Mouse (Mus musculus) liver, embryonic 18 days (tissue): Measurements from ENCODE around the gene Spire2. TPM values are rescaled to one million over a fixed set of nuclear protein-coding genes. Genes with fewer than 3 reads are reported as not detected.

Experiments
- polyA plus RNA-seq: library from polyadenylated mRNA; depleted of rRNA; stranded (reverse); fragments of >200 nt; gene quantifications from 2 replicates; pipeline ENCODE4 v1.2.3, GENCODE M21; 2012; rRNA removed

Spire2 gene
- polyA plus RNA-seq = 1.7 and 1.8 TPM in 2 replicates

DNA sequence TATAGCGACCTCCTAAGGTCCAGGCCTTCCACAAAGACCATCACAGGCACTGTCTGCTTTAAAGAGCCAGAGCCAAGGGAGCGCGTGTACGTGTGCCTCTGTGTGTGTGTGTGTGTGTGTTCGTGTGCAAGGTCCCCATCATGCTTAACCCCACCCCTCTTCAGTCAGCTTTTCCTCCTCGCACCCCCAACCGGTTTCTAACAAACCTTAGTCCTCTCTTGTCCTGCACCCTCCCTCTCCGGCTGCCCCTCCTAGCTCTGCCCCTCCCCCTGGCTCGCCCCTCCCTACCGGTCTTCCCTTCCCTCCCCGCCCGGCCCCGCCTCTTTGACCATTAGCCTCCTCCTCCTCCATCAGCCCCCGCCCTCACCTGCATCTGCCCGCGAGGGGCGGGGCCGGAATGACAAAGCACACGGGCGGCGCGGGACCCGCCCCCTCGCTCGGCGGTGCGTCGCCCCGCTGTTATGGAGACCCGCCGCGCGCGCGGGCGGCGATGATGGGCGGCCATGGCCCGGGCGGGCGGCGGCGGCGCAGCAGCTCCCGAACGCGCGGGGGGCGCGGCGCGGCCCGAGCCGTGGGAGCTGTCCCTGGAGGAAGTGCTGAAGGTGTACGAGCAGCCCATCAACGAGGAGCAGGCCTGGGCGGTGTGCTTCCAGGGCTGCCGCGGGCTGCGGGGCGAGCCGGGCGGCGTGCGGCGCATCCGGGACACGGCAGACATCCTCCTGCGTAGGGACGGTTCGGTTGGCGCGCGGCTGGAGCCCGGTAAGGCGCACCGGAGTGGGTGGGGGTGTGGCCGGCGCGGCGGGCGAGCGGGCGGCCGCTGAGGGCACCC is at the start of gene Spire2:
TSS of gene Spire2 (plus strand) at position 452 of the 829 bp plus-strand sequence.

DNA sequence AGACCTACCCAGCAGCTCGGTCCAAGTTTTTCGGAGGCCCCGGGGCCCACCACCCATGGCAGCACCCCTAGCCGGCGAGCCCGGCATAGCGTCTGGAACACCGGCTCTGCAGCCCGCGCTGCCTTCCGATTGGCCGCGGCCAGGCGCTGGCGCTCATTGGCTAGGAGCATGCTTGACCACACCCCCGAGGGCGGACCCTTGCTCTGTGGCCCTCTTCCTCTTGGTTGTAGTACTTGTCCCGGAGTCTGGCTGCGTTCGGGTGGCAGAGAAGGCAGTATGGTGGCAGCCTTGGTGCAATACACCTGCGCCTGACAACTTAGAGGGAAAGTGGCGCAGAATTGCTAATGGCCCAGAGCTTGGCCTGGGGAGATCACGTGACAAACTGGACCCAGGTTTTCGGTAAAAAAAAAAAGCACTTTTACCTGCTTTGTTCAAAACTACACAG is 14.0 kb upstream of the Spire2 start, which contains the start of gene Fanca:
TSS of gene Fanca (minus strand) at position 110 of the 445 bp plus-strand sequence.

DNA sequence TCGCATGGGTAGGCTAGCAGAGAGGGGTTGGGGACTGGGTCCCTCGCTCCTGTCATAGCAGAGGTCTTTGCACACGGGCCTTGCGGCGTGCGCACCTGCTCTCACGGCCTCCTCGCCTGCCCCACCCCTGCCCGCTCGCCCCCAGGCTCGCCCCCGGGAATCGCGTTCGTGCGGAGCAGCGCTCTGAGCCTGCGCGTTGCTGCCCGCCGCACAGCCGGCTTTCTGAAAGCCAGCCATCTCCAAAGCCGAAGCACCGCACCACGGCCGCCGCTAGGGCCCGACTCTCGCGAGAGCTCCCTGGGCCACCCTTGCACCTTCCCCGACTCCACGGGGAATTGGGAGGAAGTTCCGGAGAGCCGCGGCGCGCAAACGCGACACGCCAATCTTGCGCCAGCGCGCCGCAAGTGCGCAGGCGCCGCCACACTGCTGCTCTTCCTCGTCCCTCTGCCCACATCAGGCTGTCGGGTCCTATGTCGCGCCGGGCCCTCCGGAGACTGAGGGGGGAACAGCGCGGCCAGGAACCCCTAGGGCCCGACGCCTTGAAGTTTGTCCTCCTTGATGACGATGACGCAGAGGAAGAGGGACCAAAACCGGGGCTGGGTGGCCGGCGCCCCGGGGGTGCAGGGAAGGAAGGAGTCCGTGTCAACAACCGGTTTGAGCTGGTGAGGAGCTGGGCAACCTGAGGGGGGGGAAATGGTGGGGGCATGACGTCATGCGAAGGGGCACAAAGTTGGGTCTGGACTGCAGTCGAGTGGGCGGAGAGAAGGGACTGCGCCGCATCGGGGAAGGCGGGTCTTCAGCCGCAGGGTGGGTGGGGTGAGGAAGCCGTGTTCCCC is 41.1 kb downstream of the Spire2 start, which contains the start of gene Tcf25:
TSS of gene Tcf25 (plus strand) at position 351 of the 836 bp plus-strand sequence.

DNA sequence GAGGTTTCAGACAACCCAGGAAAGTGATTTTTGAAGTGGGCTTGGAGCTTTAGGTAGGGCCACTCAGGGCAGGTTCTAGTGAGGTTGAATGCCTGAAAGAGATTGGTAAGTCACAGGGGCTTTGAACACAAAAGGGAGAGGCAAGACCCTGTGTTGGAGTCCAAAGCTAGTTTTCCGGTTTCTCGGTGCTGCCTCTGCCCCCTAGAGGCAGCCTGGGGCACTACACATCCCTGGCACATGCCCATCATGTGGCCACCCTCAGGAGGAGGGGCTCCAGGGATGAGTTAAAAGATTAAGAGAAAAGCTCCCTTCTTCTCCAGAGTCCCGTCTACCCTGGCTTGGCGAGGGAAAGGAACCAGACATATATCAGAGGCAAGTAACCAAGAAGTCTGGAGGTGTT is 74.3 kb downstream of the Spire2 start, which contains the start of gene Mc1r:
TSS of gene Mc1r (plus strand) at position 322 of the 400 bp plus-strand sequence.

DNA sequence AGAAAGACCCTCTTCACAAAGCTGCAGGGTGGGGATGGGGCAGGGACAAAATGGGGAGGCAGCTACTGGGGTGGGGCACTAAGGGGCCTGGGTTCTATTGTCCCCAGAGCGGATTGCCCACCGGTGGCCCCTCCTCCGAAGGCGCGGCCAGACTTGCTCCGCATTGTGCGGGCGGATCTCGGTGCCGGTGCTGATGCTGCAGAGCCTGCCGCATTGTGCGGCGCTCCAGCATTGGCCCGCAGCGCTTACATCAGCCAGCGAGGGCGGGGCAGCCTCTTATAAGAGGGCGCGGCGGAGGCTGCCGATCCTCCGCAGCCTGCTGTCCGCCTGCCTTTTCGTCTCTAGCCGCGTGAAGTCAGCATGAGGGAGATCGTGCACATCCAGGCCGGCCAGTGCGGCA is 78.7 kb downstream of the Spire2 start, which contains the start of gene Tubb3:
TSS of gene Tubb3 (plus strand) at position 179 of the 400 bp plus-strand sequence.

Other genes starting within 250 kb of the Spire2 start
- gene Rpl13, start 230.4 kb upstream of the Spire2 start, polyA plus RNA-seq = 1,316 and 1,353 TPM in 2 replicates
- gene Cpne7, start 215.3 kb upstream of the Spire2 start, polyA plus RNA-seq = 0.37 and 0.63 TPM in 2 replicates
- 2.2 and 2.3 TPM in 2 replicates for gene Sult5a1, start 174.4 kb upstream of the Spire2 start, polyA plus RNA-seq
- 0.94 and 1.0 TPM in 2 replicates for gene Dpep1, start 146.5 kb upstream of the Spire2 start, polyA plus RNA-seq
- 33.2 and 35.7 TPM in 2 replicates for gene Chmp1a, start 120.0 kb upstream of the Spire2 start, polyA plus RNA-seq
- 0.17 and 0.26 TPM in 2 replicates for gene Spata33, start 119.9 kb upstream of the Spire2 start, polyA plus RNA-seq
- 19.0 and 23.9 TPM in 2 replicates for gene Cdk10, start 107.9 kb upstream of the Spire2 start, polyA plus RNA-seq
- 2.6 and 3.0 TPM in 2 replicates for gene Spata2l, start 96.5 kb upstream of the Spire2 start, polyA plus RNA-seq
- gene Zfp276, start 78.5 kb upstream of the Spire2 start, polyA plus RNA-seq = 11.1 and 11.2 TPM in 2 replicates
- 9.4 and 12.3 TPM in 2 replicates for gene Vps9d1, start 78.4 kb upstream of the Spire2 start, polyA plus RNA-seq
- gene Fanca, start 14.1 kb upstream of the Spire2 start, polyA plus RNA-seq = 11.6 and 12.2 TPM in 2 replicates
- 59.3 and 59.6 TPM in 2 replicates for gene Tcf25, start 41.0 kb downstream of the Spire2 start, polyA plus RNA-seq
- gene Mc1r, start 74.4 kb downstream of the Spire2 start, polyA plus RNA-seq = 0.01 TPM in 1 of 2 replicates, not detected in the other
- 0.24 and 0.32 TPM in 2 replicates for gene Tubb3, start 78.7 kb downstream of the Spire2 start, polyA plus RNA-seq
- gene Def8, start 90.8 kb downstream of the Spire2 start, polyA plus RNA-seq = 9.1 and 9.3 TPM in 2 replicates
- gene Afg3l1, start 145.2 kb downstream of the Spire2 start, polyA plus RNA-seq = 13.3 and 14.2 TPM in 2 replicates
- gene Dbndd1, start 182.8 kb downstream of the Spire2 start, polyA plus RNA-seq = 0.02 and 0.06 TPM in 2 replicates
- 3.3 and 3.6 TPM in 2 replicates for gene Gas8, start 186.1 kb downstream of the Spire2 start, polyA plus RNA-seq